Mouse (Mus musculus): ENCODE measurements around the gene Pde4b. TPM values are rescaled to one million over a fixed set of nuclear protein-coding genes. Genes with fewer than 3 reads are reported as not detected.

Pde4b gene
- polyA plus RNA-seq, 1 experiment from 2014 or later = 6.8 TPM

DNA sequence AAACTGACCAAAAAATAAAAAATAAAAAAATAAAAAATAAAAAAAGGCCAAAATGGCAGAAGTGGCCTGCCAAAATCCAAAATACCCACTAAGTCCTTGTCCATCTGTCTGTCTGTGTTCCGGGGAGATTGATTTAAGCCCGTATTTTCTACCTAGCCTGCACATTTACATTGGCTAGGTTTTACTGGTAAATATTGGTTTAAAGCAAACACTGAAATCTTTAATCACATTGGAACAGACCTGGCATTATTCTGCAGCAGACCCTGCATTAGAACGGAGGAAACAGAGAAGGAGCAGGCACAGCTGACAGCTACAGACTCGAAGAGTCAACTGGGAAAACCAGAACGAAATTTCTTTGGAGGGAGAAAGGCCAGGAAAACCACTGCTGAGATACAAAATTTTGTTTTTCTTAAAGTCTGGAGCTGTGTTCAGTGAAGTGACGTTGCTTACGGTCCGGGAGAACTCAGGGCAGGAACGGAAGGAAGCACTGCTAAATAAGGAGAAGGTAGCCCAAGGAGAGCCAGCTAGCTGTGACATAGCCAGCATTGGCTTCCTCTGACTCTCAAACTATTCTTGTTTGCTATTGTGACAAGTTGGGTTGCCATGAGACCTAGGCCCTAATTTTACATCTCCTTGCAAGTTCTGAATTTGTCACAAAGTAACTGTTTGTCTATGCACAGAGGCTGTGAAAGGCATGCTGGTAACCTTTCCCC lies 470.3 kb downstream of the Pde4b start:
- WGBS = 72% methylated on average over 9 of the region's 9 CpGs
- Histone ChIP-seq H3K9me3 (ENCODE audit: control insufficient read depth, low read length) (no peaks in the 10 kb centered on the region), H3K27ac (replicated peaks; ENCODE audit: low read depth, low read length) (no peak overlapping the region)

DNA sequence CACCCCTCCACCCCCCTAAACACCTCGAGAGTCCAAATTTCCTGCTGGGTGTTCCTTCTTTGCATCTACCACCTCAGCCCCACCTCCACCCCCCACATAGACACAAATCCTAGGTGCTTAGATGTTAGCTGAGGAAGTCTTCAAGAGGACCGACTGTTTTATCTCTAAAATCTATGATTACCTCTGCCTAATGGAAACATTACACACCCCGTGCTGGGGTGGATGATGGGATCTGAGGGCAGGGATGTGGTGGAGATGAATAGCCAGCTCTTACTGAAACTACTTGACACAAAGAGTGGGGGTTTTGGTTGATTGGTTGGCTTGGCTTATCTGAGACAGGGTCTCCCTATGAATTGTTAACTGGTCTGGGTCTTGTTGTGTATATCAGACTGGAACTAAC lies 471.0 kb downstream of the Pde4b start:
- Histone ChIP-seq H3K4me2 (ENCODE audit: low read depth, severe bottlenecking) (no peak overlapping the region), H3K4me3 (ENCODE audit: low read depth, low read length) (no peak overlapping the region), H3K9ac (ENCODE audit: low read length) (no peak overlapping the region), H3K9me3 (ENCODE audit: control insufficient read depth, low read length) (no peaks in the 10 kb centered on the region), H3K36me3 (ENCODE audit: control insufficient read depth, insufficient read depth, low read length) (no peaks in the 10 kb centered on the region), H3K27ac (replicated peaks; ENCODE audit: low read depth, low read length) (no peak overlapping the region), H3K27me3 (ENCODE audit: control insufficient read depth, insufficient read depth, low read length) (no peaks in the 10 kb centered on the region), H3K4me1 (ENCODE audit: control insufficient read depth, insufficient read depth, low read length) (no peaks in the 10 kb centered on the region)
- ATAC-seq (ENCODE audit: insufficient number of reproducible peaks, low FRiP score, low TSS enrichment, low read depth) (no peak), DNase-seq (ENCODE audit: low spot score) (no peak)
- WGBS = 37% methylated on average over 3 of the region's 3 CpGs

More for the DNA sequence above, 470.3 kb downstream of the Pde4b start:
- no peaks in the 10 kb centered on the region for H3K4me1 ChIP-seq (ENCODE audit: control insufficient read depth, insufficient read depth, low read length)
- H3K9ac ChIP-seq (ENCODE audit: low read length) = no peak overlapping the region
- no peak overlapping the region for H3K4me3 ChIP-seq (ENCODE audit: low read depth, low read length)
- H3K36me3 ChIP-seq (ENCODE audit: control insufficient read depth, insufficient read depth, low read length) = no peaks in the 10 kb centered on the region
- DNase-seq (ENCODE audit: low spot score) = no peak
- ATAC-seq (ENCODE audit: insufficient number of reproducible peaks, low FRiP score, low TSS enrichment, low read depth) = no peak
- H3K4me2 ChIP-seq (ENCODE audit: low read depth, severe bottlenecking) = no peak overlapping the region
- H3K27me3 ChIP-seq (ENCODE audit: control insufficient read depth, insufficient read depth, low read length) = no peaks in the 10 kb centered on the region

DNA sequence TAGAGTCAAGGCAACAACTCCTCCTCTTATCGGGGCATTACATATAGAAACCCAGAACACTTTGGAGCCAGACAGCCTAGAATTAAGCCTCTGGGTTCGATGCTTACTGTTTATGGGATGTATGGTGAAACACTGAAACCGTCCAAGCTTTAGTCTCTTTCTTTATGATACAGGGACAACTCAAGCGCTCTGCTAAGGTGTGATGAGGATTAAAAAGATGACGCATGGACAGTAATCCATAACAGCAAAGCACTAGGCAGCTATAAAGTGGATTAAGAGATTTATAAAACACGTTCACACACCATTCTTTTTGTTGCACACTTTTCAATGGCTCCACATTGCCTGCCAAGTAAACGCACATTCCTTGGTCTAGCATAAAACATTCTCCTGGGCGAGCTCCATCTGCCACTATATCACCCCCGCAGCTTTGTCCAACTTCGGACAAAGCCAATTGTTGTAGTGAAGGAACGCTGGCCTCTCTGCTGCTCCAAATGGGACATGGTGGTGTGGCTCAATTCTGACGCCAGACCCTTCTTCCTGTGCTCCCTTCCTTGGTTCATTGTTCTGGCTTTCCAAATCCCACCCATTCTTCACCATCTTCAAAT lies 473.4 kb downstream of the Pde4b start:
- Histone ChIP-seq H3K4me2 (ENCODE audit: low read depth, severe bottlenecking) (no peak overlapping the region), H3K36me3 (ENCODE audit: control insufficient read depth, insufficient read depth, low read length) (no peaks in the 10 kb centered on the region), H3K27ac (replicated peaks; ENCODE audit: low read depth, low read length) (no peak overlapping the region), H3K4me1 (ENCODE audit: control insufficient read depth, insufficient read depth, low read length) (no peaks in the 10 kb centered on the region), H3K9ac (ENCODE audit: low read length) (no peak overlapping the region), H3K9me3 (ENCODE audit: control insufficient read depth, low read length) (no peaks in the 10 kb centered on the region), H3K27me3 (ENCODE audit: control insufficient read depth, insufficient read depth, low read length) (no peaks in the 10 kb centered on the region), H3K4me3 (ENCODE audit: low read depth, low read length) (no peak overlapping the region)
- 89% methylated on average over 12 of the region's 12 CpGs for WGBS
- no peak for ATAC-seq (ENCODE audit: insufficient number of reproducible peaks, low FRiP score, low TSS enrichment, low read depth)
- DNase-seq (ENCODE audit: low spot score) = no peak

DNA sequence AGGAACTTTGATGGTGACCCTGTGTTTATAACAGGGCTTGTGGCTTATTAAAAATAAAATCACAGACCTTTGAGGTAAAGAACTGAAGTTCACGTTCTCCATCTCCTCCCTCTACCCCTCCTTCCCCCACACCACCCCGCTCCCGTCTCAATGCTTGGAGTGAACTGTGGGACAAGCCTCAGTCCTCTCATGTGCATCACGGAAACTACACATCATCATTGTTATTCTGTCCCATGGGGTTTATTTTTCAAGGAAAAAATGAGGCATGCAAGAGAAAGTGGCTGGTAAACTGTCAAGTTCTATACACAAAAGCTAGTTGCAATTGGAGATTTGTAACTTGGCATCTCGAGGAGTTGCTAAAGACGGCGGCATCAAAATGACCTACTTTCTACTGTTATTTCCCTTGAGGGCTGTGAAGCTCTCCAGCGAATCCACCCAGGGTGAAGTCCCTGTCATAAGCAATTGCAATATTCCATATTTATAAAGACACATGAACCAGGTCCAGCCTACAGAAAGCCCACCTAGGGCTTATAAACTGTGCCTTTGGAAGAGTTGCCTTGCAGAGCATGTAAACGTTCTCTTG lies 476.0 kb downstream of the Pde4b start:
- Histone ChIP-seq H3K9me3 (ENCODE audit: control insufficient read depth, low read length) (no peaks in the 10 kb centered on the region), H3K4me2 (ENCODE audit: low read depth, severe bottlenecking) (no peak overlapping the region), H3K4me3 (ENCODE audit: low read depth, low read length) (no peak overlapping the region), H3K27ac (replicated peaks; ENCODE audit: low read depth, low read length) (no peak overlapping the region), H3K9ac (ENCODE audit: low read length) (no peak overlapping the region), H3K36me3 (ENCODE audit: control insufficient read depth, insufficient read depth, low read length) (no peaks in the 10 kb centered on the region), H3K4me1 (ENCODE audit: control insufficient read depth, insufficient read depth, low read length) (peaks cover 1% of the 10 kb centered on the region; the same call in 1 of the 2 replicates), H3K27me3 (ENCODE audit: control insufficient read depth, insufficient read depth, low read length) (no peaks in the 10 kb centered on the region)
- ATAC-seq (ENCODE audit: insufficient number of reproducible peaks, low FRiP score, low TSS enrichment, low read depth) = no peak
- no peak for DNase-seq (ENCODE audit: low spot score)
- WGBS = 91% methylated on average over 9 of the region's 9 CpGs

DNA sequence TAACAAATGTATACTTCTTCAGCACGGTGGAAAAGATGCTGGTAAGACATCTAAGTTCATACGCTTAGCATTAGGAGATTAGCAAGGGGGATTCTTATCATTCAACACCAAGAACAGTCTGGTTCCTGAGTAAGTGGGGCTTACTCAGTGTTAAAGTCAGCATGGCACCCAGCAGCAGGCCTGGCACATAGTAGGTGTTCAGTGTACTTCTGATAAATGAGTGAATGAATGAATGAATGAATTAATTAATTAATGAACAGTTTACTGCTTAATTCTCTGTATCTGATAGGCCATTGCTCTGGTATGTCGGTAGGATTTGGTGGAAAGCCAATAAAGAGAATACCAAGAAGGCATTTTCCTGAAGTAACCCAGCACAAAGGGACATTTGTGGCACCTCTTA lies 476.9 kb downstream of the Pde4b start:
- Histone ChIP-seq H3K27me3 (ENCODE audit: control insufficient read depth, insufficient read depth, low read length) (no peaks in the 10 kb centered on the region), H3K4me1 (ENCODE audit: control insufficient read depth, insufficient read depth, low read length) (peaks cover 7% of the 10 kb centered on the region), H3K4me2 (ENCODE audit: low read depth, severe bottlenecking) (no peak overlapping the region), H3K4me3 (ENCODE audit: low read depth, low read length) (no peak overlapping the region), H3K27ac (replicated peaks; ENCODE audit: low read depth, low read length) (no peak overlapping the region), H3K36me3 (ENCODE audit: control insufficient read depth, insufficient read depth, low read length) (no peaks in the 10 kb centered on the region), H3K9me3 (ENCODE audit: control insufficient read depth, low read length) (no peaks in the 10 kb centered on the region), H3K9ac (ENCODE audit: low read length) (no peak overlapping the region)
- ATAC-seq (ENCODE audit: insufficient number of reproducible peaks, low FRiP score, low TSS enrichment, low read depth) (no peak), DNase-seq (ENCODE audit: low spot score) (no peak)
- WGBS = 87% methylated on average over 3 of the region's 3 CpGs

DNA sequence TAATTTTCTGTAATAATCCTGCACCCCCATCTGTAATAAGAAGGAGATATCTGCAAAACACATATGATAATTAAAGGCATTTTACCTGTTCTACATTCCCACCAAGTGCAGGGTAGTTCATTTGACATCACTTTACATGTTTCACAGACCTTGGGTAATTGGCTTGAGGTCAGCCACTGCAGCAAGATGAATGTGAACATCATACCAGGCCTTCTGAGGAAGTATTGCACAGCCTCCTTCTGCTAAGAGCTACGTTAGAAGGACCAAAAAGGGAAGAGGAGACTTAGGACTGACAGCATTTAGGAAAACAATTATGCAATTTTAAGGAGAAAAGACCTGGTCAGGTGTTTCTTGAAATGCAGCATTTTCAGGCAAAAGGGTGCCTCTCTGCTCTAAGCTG lies 479.1 kb downstream of the Pde4b start:
- no peak overlapping the region for H3K4me3 ChIP-seq (ENCODE audit: low read depth, low read length)
- H3K36me3 ChIP-seq (ENCODE audit: control insufficient read depth, insufficient read depth, low read length) = no peaks in the 10 kb centered on the region
- H3K27me3 ChIP-seq (ENCODE audit: control insufficient read depth, insufficient read depth, low read length) = no peaks in the 10 kb centered on the region
- no peak for ATAC-seq (ENCODE audit: insufficient number of reproducible peaks, low FRiP score, low TSS enrichment, low read depth)
- H3K4me2 ChIP-seq (ENCODE audit: low read depth, severe bottlenecking) = no peak overlapping the region
- H3K4me1 ChIP-seq (ENCODE audit: control insufficient read depth, insufficient read depth, low read length) = peaks cover 9% of the 10 kb centered on the region
- 26% methylated on average over 1 of the region's 1 CpGs for WGBS
- no peaks in the 10 kb centered on the region for H3K9me3 ChIP-seq (ENCODE audit: control insufficient read depth, low read length)
- no peak overlapping the region for H3K27ac ChIP-seq (replicated peaks; ENCODE audit: low read depth, low read length)
- no peak overlapping the region for H3K9ac ChIP-seq (ENCODE audit: low read length)
- peak; percentile 12 for DNase-seq (ENCODE audit: low spot score)

DNA sequence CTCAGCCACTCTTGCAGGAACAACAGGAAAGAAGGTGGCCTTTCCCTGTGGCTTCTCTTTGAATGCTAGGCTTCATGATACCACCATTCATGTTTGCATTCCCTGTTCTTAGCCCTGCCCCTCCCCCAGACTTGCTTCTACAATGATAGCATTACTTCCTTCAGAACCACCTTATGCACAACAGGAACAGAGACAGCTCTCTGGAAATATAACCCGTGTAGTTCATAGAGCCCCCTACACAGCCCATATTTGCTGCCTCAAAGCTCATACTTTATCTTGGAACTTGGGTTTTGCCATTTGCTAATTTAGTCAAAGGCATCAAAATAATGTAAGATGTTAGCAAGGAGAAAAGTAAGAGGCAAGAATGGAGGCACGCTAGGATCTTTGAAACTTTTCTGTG lies 479.8 kb downstream of the Pde4b start:
- DNase-seq (ENCODE audit: low spot score) (peak; percentile 18), ATAC-seq (ENCODE audit: insufficient number of reproducible peaks, low FRiP score, low TSS enrichment, low read depth) (no peak)
- Histone ChIP-seq H3K9me3 (ENCODE audit: control insufficient read depth, low read length) (no peaks in the 10 kb centered on the region), H3K36me3 (ENCODE audit: control insufficient read depth, insufficient read depth, low read length) (no peaks in the 10 kb centered on the region), H3K9ac (ENCODE audit: low read length) (no peak overlapping the region), H3K4me1 (ENCODE audit: control insufficient read depth, insufficient read depth, low read length) (peaks cover 9% of the 10 kb centered on the region), H3K27me3 (ENCODE audit: control insufficient read depth, insufficient read depth, low read length) (no peaks in the 10 kb centered on the region), H3K4me3 (ENCODE audit: low read depth, low read length) (no peak overlapping the region), H3K4me2 (ENCODE audit: low read depth, severe bottlenecking) (no peak overlapping the region), H3K27ac (replicated peaks; ENCODE audit: low read depth, low read length) (no peak overlapping the region)
- 48% methylated on average over 2 of the region's 2 CpGs for WGBS

DNA sequence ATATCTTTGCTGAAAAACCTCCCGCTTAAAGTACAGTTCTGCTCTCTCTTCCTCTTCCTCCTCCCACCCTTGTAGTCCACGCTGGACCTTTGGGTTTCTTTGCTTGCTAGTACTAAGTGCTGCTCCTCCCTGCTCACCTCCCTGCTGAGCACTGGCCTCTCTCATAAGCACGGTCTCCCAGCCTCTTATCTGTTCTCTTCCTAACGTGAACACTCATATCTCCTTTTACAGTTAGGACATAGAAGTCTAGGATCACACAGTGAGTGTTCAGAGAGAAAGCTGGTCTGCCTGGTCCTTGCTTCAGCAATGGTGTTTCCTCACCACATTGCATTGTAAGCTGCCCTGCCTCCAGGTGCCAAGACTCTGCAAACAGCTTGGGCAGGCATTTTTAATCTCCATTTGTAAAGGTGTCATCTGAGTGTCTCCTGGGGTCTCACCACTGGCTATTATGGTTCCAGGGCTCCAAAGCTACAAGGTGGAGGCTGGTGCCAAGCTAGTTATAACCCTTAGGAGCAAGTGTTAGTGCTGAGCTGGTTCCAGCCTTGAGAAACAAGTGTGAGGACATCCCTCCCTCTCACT lies 480.4 kb downstream of the Pde4b start:
- 26% methylated on average over 4 of the region's 4 CpGs for WGBS
- no peak overlapping the region for H3K9ac ChIP-seq (ENCODE audit: low read length)
- H3K9me3 ChIP-seq (ENCODE audit: control insufficient read depth, low read length) = no peaks in the 10 kb centered on the region
- no peak overlapping the region for H3K27ac ChIP-seq (replicated peaks; ENCODE audit: low read depth, low read length)
- no peaks in the 10 kb centered on the region for H3K36me3 ChIP-seq (ENCODE audit: control insufficient read depth, insufficient read depth, low read length)
- H3K4me1 ChIP-seq (ENCODE audit: control insufficient read depth, insufficient read depth, low read length) = peaks cover 9% of the 10 kb centered on the region
- no peaks in the 10 kb centered on the region for H3K27me3 ChIP-seq (ENCODE audit: control insufficient read depth, insufficient read depth, low read length)
- DNase-seq (ENCODE audit: low spot score) (peak; percentile 16), ATAC-seq (ENCODE audit: insufficient number of reproducible peaks, low FRiP score, low TSS enrichment, low read depth) (no peak)
- no peak overlapping the region for H3K4me3 ChIP-seq (ENCODE audit: low read depth, low read length)
- no peak overlapping the region for H3K4me2 ChIP-seq (ENCODE audit: low read depth, severe bottlenecking)
